Mouse (Mus musculus) liver, embryonic 11.5 days (tissue): Measurements from ENCODE around the gene Hc. TPM values are rescaled to one million over a fixed set of nuclear protein-coding genes. Genes with fewer than 3 reads are reported as not detected.

Source experiments
- ATAC-seq: fragments of 200-750 bp; cut with Nextera tagmentation; replicated peaks from 2 replicates; pipeline ENCODE4 v1.8.0; 2017; ENCODE audit warnings: moderate number of reproducible peaks, mild to moderate bottlenecking, moderate TSS enrichment, moderate library complexity; ENCODE audit not compliant: low FRiP score
- DNase-seq: peaks from one replicate; pipeline ENCODE4 v3.0.0-alpha.2; 2017; ENCODE audit warnings: low spot score
- H3K27ac ChIP-seq: fragments of 300-500 bp; sonication (generic); 2 replicates; pipeline ENCODE4 v1.5.1; 2014; ENCODE audit warnings: mild to moderate bottlenecking, low read depth, low read length, control low read depth
- H3K27me3 ChIP-seq: fragments of 300-500 bp; sonication (generic); replicated peaks from 2 replicates; pipeline ENCODE4 v1.6.1; 2014; ENCODE audit warnings: low read length, mixed read lengths; ENCODE audit not compliant: control insufficient read depth, insufficient read depth
- H3K36me3 ChIP-seq: fragments of 300-500 bp; sonication (generic); 2 replicates; pipeline ENCODE4 v1.6.1; 2014; ENCODE audit warnings: mild to moderate bottlenecking, low read length, moderate library complexity, mixed read lengths; ENCODE audit not compliant: control insufficient read depth, insufficient read depth
- H3K4me1 ChIP-seq: fragments of 300-500 bp; sonication (generic); replicated peaks from 2 replicates; pipeline ENCODE4 v1.6.1; 2014; ENCODE audit warnings: low read length, mixed read lengths; ENCODE audit not compliant: control insufficient read depth, insufficient read depth
- H3K4me2 ChIP-seq: fragments of 300-500 bp; sonication (generic); 2 replicates; pipeline ENCODE4 v1.6.1; 2014; ENCODE audit warnings: mild to moderate bottlenecking, control low read depth, moderate library complexity
- H3K4me3 ChIP-seq: fragments of 300-500 bp; sonication (generic); 2 replicates; pipeline ENCODE4 v1.5.1; 2014; ENCODE audit warnings: low read depth, low read length, control low read depth
- H3K9ac ChIP-seq: fragments of 300-500 bp; sonication (generic); 2 replicates; pipeline ENCODE4 v1.6.1; 2014; ENCODE audit warnings: low read depth, low read length, control low read depth
- H3K9me3 ChIP-seq: fragments of 300-500 bp; sonication (generic); 2 replicates; pipeline ENCODE4 v1.6.1; 2016; ENCODE audit warnings: low read length, inconsistent platforms, mixed read lengths; ENCODE audit not compliant: control insufficient read depth
- WGBS: fragments of 180-500 bp; shearing (Covaris S2); extraction: QIAGEN DNeasy Blood & Tissue Kit; methylation state at CpG from one replicate; pipeline ENCODE4 v1.1.7; 2014; 5-methylcytosine and 5-hydroxymethylcytosine counted together
- polyA plus RNA-seq: library from polyadenylated mRNA; unstranded; fragments of >200 nt; fragmentation: Nextera tagmentation; extraction: Ambion mirVana; gene quantifications from 2 replicates; pipeline ENCODE4 v1.2.1, GENCODE M21; 2014

Gene Hc
- 10.0 and 10.5 TPM in 2 replicates for polyA plus RNA-seq

DNA sequence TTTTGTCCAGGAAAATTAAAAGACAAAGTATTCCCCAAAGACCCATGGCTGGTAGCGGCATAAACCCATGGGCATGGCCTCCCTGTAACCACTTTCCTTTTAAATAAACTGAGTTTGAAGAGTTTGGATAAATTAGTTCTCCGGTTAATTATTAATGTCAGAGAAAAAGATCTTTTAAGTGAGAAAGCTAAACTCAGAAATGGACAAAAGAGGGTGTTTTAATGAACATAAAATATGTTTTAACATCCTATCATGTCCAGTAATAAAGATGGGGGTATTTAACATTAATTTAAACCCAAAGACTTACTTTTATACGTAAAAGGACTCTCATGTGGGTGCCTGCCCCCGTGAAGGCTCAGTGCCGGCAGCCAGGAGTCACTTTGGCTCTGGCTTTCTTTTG, at the start of gene Hc:
Gene Hc (minus strand): TSS at position 101 of the 400 bp plus-strand sequence.
- Histone ChIP-seq H3K36me3 (no peaks in the 10 kb centered on the region), H3K27me3 (no peaks in the 10 kb centered on the region), H3K27ac (no peak within 1 kb of the TSS), H3K4me1 (no peaks in the 10 kb centered on the region), H3K4me2 (peak within 1 kb of the TSS; percentile 27), H3K9ac (no peak within 1 kb of the TSS), H3K9me3 (no peaks in the 10 kb centered on the region), H3K4me3 (peak within 1 kb of the TSS; percentile 13; the same call in 1 of the 2 replicates)
- DNase-seq = no peak
- 71% methylated on average over 5 of the region's 5 CpGs for WGBS
- no peak for ATAC-seq

DNA sequence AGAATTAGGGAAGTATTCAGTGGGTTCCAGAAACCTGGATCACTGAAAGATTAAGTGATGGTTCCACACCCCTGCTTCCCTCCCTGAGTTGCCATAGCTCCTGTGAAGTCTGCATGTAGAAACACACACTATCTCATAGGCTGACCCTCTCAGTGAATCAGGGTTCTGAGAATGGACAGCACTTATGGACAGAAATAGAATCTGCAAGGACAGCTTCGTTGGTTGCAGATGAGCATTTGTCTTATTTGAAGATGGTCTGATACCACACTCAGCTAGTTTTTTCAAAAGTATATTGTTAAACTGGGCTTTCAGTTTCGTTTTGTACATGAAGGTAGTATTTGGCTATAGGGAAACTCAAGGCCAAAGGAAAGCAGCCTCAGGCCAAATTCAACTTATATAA, 49.3 kb upstream of the Hc start:
- Histone ChIP-seq H3K27ac (no peak overlapping the region), H3K4me2 (peak overlapping the region; percentile 89), H3K4me3 (no peak overlapping the region), H3K9ac (no peak overlapping the region), H3K36me3 (no peaks in the 10 kb centered on the region), H3K9me3 (no peaks in the 10 kb centered on the region), H3K27me3 (no peaks in the 10 kb centered on the region), H3K4me1 (0 out of 2 replicates have a peak, but pooled peaks cover 3% of the 10 kb centered on the region)
- DNase-seq (no peak), ATAC-seq (no peak)
- WGBS = 63% methylated on average over 2 of the region's 2 CpGs

DNA sequence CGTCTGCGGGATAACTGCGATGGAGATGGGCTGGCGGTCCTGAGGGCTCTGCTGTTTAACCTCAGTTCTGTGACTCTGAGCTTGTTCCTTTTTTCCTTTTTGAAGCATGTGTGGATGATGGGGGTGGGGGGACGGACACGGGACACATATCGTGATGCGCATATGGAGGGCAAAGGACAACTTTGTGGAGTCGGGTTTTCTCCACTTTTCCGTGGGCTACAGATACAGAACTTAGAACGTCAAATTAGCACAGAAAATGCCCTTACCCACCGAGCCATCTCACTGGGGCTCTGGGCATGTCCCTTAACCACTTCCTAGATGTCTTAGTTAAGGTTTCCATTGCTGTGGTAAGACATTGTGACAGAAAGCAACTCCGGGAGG, 48.7 kb upstream of the Hc start:
- peak overlapping the region; percentile 89 for H3K4me2 ChIP-seq
- 0 out of 2 replicates have a peak, but pooled peaks cover 3% of the 10 kb centered on the region for H3K4me1 ChIP-seq
- peak overlapping the region; percentile 77 for H3K4me3 ChIP-seq
- peak overlapping the region; percentile 71 for H3K9ac ChIP-seq
- no peaks in the 10 kb centered on the region for H3K9me3 ChIP-seq
- no peaks in the 10 kb centered on the region for H3K36me3 ChIP-seq
- WGBS = 2% methylated on average over 13 of the region's 13 CpGs
- H3K27me3 ChIP-seq = no peaks in the 10 kb centered on the region
- ATAC-seq = no peak
- DNase-seq = no peak
- H3K27ac ChIP-seq = no peak overlapping the region

DNA sequence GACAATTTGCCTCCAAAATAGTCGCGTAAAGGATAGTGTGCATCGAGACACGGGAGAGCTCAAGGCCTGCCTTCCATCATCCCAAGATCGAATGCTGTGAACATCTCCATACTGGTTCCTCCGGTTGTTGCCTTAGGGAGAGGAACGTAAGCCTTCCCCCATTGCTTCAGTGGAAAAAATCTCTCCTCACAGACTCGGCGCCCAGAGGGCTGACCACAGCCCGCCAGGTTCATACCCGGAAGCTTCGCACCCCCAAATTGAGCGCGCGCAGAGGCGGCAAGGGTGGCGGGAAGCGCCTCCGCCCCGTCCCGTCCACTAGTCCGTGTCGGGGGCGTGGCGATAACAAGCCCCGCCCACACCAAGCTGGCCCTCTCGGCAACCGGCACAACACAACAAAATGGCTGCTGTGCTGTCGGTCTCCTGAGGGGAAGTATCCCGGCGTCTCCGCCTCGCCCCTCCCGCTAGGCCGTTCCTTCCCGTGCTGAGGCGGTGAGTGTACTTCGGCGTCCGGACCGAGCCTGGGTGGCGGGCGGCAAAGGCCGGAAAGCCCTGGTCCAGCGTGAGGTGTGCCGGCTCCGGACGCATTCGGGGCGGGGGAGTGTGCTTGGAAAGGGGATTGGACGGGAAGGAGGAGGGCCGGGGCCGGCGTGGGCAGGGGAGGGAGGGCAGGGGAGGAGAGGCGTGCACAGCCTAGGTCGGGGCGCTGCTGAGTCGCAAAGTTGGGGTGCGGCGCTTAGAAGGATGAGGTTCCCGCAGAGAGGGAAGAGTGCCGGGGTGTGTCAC, 48.1 kb upstream of the Hc start, which contains the start of gene Cntrl:
Gene Cntrl (plus strand): TSS at position 352 of the 783 bp plus-strand sequence.
- Histone ChIP-seq H3K9ac (peak within 1 kb of the TSS; percentile 71), H3K4me1 (peaks cover 3% of the 10 kb centered on the region; the same call in 1 of the 2 replicates), H3K4me3 (peak within 1 kb of the TSS; percentile 77), H3K4me2 (peak within 1 kb of the TSS; percentile 89), H3K27ac (peak within 1 kb of the TSS; percentile 60), H3K36me3 (no peaks in the 10 kb centered on the region), H3K9me3 (no peaks in the 10 kb centered on the region), H3K27me3 (no peaks in the 10 kb centered on the region)
- peak; percentile 96 for DNase-seq
- ATAC-seq = peak; percentile 91
- 1% methylated on average over 62 of the region's 62 CpGs for WGBS

DNA sequence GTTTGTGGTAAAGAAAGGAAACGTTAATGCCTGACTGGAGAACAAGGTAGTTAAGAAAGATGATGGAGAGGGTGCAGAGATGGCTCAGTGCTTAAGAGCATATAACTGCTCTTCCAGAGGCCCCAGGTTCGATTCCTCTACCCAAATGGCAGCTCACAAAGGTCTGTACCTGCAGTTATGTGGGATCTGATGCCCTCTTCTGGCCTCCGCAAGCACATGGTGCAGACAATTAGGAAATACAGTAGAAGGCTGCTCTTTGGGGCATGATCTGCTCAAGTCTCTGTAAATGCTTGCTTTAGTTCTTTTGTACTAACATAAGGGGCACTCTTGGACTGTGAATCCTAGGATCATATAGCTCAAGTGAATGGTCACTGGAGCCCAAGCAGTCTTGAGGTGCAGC, 47.5 kb upstream of the Hc start:
- DNase-seq = no peak
- Histone ChIP-seq H3K4me2 (peak overlapping the region; percentile 89), H3K27ac (peak overlapping the region; percentile 60; the same call in 1 of the 2 replicates), H3K27me3 (no peaks in the 10 kb centered on the region), H3K9ac (peak overlapping the region; percentile 71), H3K4me1 (peaks cover 3% of the 10 kb centered on the region; the same call in 1 of the 2 replicates), H3K9me3 (no peaks in the 10 kb centered on the region), H3K4me3 (peak overlapping the region; percentile 77), H3K36me3 (no peaks in the 10 kb centered on the region)
- WGBS = 19% methylated on average over 3 of the region's 3 CpGs
- ATAC-seq = peak; percentile 54

DNA sequence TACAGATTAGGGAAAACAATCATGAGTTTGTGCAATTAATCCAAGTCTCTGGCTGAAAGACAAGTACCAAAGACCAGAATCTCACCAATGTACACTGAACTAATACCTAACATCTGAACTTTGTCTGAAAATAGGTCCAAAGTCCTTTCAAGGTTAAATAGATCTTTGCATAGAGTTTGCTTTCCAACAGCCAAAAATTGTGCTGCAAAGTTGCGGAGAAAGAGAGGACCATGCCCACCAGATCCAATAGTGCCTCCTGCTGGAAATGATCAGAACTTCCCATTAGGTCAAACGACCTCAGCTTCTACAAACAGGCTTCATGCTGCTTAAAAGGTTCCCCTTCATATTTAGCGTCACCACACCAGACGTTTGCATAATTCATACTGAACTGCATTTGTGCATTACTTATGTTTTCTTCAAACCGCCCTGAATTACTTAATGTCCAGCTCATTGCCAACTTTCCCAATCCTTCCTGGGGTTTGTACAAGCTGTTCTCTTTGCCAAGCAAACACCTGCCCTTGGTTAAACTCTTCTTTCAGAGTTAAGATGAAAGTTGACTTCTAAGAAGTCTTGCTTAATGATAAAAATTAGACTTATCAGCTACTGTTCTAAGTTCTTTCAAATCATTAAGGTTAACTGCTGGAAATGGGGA, 46.9 kb upstream of the Hc start:
- Histone ChIP-seq H3K4me3 (no peak overlapping the region), H3K4me2 (no peak overlapping the region), H3K9me3 (no peaks in the 10 kb centered on the region), H3K27me3 (no peaks in the 10 kb centered on the region), H3K9ac (no peak overlapping the region), H3K4me1 (peaks cover 3% of the 10 kb centered on the region; the same call in 1 of the 2 replicates), H3K36me3 (no peaks in the 10 kb centered on the region), H3K27ac (no peak overlapping the region)
- DNase-seq (no peak), ATAC-seq (no peak)
- 45% methylated on average over 5 of the region's 5 CpGs for WGBS

DNA sequence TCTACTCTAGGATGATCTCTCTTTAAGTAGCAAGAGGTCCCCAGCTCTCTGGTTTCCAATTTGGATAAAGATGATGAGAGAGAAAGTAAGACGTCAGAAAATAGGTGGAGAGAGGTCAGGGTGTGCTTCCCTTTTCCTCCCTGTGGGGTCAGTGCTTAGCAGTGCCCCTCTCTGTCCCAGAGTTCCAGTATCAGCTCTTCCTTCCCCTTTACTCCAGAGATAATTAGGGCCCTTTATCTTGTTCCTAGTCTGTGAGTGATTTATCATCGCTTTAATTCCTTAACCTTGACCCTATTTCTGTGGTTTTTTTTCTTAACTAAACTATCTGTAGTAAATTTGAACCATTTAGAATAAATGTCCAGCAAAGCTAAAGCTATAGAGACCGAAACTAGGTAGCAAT, 43.6 kb upstream of the Hc start:
- Histone ChIP-seq H3K36me3 (no peaks in the 10 kb centered on the region), H3K4me1 (no peaks in the 10 kb centered on the region; the same call in 1 of the 2 replicates), H3K27me3 (no peaks in the 10 kb centered on the region), H3K27ac (no peak overlapping the region), H3K9me3 (no peaks in the 10 kb centered on the region), H3K4me3 (no peak overlapping the region), H3K4me2 (no peak overlapping the region), H3K9ac (no peak overlapping the region)
- 39% methylated on average over 3 of the region's 3 CpGs for WGBS
- DNase-seq (no peak), ATAC-seq (no peak)

DNA sequence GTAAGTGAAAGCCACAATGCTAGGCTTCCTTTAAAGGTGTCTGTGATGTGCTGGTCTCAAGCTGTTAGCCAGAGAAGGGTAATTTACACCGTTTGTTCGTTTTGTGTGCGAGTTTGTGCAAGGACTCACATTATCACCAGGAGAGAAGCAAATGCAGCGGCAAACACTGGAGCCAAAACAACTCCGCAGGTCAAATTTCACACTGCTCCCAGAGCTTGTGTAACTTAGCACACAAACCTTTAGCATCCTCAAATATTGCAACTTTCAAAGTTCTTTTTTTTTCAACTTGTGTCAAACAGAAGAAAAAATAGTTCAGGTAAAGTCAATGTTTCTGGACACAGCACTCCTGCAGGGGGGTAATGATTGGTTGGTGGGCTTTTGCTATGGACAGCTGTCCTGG, 42.3 kb upstream of the Hc start:
- no peaks in the 10 kb centered on the region for H3K9me3 ChIP-seq
- 0 out of 2 replicates have a peak overlapping the region, but pooled peaks have one; percentile 27 for H3K4me2 ChIP-seq
- ATAC-seq (no peak; the same call in 1 of the 2 replicates), DNase-seq (no peak)
- no peak overlapping the region for H3K9ac ChIP-seq
- WGBS = 63% methylated on average over 5 of the region's 5 CpGs
- H3K27ac ChIP-seq = peak overlapping the region; percentile 59
- no peaks in the 10 kb centered on the region for H3K27me3 ChIP-seq
- H3K4me3 ChIP-seq = no peak overlapping the region
- H3K4me1 ChIP-seq = no peaks in the 10 kb centered on the region; the same call in 1 of the 2 replicates
- H3K36me3 ChIP-seq = no peaks in the 10 kb centered on the region
